Mouse (Mus musculus) embryo, embryonic 11.5 days (tissue): ENCODE data around the gene Cep164.
"Not testable (repeated sequence)": the region's sequence is repeated elsewhere in the genome, so short reads cannot be mapped to it uniquely, and the experiment has no call there.

Experiments
- DNase-seq: peaks from one replicate; pipeline ENCODE4 v3.0.0-alpha.2; 2012; ENCODE audit warnings: low read depth, low spot score

Cep164 gene

DNA sequence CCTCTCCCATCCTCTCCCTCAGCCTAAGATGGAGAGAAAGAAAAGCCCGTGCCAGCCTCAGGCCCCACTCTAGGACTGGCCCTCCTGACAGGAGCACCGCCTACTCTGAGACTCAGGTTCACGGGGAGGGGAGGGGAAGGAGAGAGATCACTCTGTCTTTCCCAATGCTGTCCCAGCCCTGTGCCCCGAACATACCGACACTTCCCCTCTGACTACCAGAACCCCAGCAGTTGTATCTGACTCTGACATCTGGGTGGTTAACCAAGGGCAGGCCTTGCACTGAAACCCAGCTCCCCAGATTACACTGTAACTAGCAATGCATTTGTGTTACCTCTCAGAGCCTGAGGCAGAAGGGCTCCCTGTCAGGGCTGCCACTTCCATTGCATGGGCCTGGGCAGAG is 40.1 kb downstream of the Cep164 start:
- DNase-seq: no peak

DNA sequence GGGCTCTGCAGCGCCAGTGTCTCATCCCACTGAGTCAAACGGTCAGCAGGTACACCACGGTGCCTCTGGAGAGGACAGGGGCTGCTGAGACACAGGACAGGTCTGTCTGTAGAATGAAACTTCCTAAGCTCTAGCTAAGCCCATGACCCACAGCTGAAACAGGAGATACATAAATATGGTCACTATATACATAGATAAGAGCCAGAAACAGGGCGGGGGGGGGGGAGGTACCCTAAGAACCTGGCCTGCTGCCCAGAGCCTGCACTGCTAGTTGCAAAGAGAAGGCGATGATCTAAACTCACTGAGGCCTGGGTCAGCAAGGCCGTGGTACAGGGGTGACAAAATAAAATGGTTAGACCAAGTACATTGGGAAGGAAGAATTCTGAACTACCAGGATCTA is 40.9 kb downstream of the Cep164 start:
- no peak for DNase-seq

DNA sequence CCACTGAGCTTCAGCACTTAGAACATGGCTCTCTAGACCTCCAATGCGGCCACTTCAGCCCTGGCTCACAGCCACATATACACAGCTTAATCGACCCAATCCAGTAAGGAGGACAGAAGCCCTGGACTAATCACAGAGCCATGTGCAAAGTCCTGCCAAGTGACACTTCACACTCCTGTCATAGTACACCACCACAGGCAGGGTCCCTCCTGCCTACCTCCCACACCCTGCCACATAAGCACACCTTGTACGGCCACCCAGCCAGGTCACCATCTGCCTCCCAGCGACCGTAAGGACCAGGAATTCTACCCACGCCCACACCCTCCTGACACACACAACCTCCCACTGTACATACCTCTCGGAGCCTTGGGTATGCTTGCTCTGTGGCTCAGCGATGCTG is 41.4 kb downstream of the Cep164 start:
- no peak for DNase-seq

DNA sequence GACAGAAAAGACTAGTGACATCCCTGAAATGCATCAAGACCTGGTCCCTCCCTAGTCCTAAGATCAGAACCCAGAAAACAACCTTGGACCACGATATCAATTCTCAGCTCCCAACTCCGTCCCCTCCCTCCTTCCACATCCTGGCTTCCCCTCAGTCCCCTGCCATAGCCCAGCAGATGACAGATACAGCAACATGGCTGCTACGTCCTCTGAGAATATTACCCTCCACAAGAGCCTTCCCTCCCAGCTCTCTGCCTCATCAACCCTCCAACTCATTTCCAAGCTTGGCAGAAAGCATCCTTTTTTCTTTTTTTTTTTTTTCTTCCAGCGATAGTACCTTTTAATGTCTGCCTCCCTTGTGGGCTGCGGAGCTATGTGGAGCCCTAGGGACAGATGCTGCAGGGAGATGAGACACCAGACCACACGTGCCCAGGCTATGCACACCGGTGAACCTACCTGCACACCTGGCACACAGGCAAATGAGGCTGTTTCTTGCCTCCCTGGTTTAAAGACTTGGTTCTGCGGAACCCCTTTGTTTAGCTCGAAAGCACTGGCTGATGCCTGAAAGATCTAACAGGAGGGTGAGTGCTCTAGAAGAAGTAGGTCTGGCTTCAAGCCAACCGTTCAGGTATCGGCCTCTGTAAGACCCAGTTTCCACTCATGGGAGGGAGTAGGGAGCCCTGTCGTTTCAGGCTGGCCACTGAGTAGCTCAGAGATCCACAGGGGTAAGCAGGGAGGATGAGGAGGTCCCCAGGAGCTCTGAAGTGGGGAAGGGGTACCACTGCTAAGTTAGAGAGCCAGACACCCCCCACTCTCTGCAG is 45.0 kb downstream of the Cep164 start:
- no peak for DNase-seq

DNA sequence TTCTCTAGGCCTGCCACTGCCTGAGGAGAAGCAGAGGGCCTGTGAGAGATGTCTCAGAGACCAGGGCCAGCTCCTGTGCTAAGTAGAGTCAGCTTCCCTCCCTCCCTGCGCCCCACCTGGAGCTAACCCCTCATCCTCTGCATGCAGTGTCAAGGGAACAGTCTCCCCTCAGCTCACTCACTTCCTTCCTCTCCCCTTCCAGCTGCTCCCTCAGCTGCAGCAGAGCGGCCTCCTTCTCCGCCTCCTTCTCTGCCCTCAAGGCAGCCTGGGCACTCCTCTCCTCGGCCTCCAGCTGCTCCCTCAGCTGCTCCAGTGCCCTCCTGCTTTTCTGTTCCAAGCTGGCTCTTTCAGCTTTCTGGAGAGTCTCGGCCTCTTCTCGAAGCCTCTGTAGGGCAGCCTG is 49.3 kb downstream of the Cep164 start:
- no peak for DNase-seq

DNA sequence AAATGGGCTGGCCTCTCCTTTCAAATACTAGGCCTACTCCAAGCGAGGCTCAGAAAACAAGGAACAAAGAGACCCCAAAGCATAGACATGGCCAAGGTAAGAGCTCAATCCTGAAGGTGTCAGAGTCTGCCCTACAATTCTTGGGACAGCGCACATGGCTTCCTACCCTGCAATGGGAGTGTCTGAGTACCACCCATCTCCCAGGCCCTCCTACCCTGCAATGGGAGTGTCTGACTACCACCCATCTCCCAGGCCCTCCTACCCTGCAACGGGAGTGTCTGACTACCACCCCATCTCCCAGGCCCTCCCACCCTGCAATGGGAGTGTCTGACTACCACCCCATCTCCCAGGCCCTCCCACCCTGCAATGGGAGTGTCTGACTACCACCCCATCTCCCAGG is 52.3 kb downstream of the Cep164 start:
- not testable (repeated sequence) for DNase-seq

DNA sequence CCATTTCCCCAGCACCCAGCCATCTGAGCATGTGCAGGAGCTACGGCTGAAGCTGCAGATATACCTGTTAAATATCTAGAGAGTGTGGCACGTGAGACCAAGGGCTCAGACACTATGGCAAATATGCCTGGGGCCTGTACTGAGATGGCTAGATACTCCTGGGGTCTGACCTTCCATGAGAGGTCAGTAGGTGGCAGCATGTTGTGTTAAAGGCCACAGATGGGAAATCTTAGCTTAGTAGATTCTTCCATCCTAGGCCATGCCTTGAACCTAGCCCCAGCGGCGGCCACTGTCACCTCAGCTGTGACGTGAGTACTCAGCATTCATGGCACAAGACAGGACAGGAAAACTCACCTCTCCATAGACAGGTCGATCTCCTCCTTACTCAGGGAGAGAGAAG is 54.4 kb downstream of the Cep164 start:
- DNase-seq: no peak

DNA sequence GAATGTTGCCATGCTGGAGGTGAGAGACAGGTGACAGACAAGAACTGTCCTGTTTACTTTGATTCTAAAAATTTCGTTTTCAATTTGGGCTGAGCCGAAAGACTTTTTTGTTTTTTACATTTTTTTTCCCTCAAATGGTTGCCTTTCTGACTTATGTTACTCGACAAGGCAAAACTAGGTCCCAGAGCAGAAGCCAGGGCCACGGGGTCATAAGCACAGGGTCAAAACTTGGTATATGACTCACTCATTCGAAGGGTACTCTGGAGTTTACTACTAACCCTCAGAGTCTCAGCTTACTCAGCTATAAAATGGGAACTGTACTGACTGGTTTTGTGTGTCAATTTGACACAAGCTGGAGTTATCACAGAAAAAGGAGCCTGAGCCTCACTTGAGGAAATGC is 58.9 kb downstream of the Cep164 start:
- DNase-seq: no peak

DNA sequence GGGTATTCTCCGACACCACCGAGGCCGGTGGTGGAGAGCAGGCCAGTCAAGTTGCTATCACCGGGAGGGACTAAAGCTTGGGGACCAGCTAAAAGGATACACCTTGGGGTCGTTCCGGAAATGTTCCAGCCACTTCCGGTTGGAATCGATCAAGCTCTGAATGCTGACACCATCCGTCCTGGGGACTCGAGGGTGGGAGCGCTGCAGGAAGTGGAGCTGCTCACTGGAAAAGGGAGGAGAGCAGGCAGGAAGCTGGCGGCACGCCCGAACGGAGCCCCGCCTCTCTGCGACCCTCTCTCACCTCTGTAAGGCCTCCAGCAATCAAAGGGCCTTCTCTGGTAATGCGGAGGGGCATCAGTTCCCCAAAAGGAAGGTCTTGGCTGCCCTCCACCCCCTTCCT is 60.1 kb downstream of the Cep164 start:
- no peak for DNase-seq

DNA sequence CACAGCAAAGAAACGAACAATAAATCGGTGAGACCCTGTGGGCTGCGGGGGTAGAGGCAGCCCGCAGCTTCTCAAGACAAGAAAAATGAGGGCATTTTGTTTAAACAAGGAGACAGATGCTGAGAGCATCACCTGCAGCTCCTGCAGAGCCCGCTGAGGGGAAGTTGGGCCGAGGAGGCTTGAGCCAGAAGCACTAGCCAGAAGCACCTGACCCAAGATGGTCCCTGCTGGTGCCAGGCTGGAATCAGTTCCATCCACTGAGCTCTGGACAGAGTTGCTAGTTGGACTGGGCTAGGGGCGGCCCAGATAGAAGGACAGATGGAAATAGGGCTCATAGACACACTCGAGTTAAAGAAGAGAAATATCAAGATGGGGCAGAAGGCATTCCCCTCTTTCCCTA is 61.3 kb downstream of the Cep164 start:
- DNase-seq: no peak

DNA sequence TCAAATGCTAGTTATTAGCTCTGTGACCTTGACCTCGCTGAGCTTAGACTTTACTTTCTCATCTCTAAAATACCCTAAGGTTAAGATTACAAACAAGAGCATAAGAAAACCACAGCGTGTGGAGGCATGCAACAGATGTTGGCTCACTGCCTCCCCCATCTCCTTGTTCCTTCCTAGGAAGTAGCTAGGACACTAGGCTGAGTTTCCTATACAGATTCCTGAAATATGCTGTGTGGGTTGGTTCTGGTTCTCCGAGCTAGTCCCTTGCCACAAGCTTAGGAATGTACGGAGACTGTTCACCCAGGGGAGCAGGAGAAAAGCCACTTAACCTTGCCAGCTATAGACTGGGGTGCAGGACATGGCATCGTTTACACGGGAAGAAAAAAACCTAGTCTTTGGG is 62.3 kb downstream of the Cep164 start:
- DNase-seq: no peak

DNA sequence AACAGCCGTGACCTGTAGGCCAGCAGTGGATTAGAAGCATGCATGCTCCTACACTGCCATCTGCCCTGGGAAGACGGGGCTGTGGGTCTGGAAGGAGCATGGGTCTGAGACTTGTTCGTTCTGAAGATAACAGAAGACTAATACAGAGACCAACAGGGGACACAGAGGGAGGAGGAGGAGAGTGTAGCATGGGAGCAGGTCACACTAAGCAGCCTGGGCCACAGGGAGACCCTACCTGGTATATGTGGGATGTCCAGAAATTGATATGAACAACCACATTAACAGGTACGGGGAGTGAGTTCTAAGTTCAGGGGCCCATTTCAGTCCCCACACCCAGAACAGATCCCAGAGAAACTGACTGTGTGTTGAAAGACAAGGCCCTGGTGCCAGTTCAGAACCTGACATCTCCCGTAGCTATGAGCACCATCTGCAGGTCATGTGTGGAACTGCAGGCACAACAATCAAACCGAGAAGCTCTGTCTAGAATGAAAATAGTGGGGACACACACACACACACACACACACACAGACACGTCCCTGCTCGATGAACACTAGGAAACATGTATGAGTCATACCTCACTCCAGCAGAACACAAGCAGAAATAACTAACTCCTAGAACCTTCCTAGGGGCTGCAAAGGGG is 73.9 kb downstream of the Cep164 start:
- DNase-seq: peak; percentile 50

DNA sequence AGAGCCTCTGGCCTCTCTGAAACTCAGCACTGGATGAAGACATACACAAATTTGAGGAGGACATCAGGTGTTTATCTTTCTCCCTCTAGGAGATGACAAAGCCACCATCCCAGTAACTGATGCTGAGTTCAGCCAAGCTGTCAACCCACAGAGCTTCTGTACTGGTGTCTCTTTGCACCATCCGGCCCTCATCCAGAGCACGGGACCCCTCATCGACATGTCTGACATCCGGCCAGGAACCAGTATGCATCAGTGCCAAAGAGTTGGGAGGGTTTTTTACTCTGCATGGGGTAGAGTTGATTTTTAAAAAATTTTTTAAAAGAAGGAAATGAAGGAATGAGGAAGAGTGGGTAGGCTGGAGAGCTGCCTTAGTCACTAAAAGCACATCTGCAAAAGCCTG is 78.6 kb downstream of the Cep164 start:
- DNase-seq: no peak

DNA sequence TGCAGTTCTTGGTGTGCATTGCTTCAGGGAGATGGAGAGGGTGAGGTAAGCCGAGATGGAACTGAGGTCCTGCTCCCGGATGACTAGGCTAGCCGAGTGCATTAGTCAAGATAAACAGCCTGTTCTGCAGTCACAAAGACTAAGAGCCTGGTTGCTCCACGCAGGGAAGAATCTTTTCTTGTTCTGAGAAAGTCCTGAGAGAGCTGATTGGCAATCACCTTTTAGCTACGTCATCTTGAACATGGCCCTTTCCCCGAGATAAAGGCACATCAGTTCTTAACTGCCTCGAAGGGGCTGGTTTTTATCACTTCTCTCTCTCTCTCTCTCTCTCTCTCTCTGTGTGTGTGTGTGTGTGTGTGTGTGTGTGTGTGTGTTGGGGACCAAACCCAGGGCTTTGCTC is 83.0 kb downstream of the Cep164 start:
- no peak for DNase-seq

DNA sequence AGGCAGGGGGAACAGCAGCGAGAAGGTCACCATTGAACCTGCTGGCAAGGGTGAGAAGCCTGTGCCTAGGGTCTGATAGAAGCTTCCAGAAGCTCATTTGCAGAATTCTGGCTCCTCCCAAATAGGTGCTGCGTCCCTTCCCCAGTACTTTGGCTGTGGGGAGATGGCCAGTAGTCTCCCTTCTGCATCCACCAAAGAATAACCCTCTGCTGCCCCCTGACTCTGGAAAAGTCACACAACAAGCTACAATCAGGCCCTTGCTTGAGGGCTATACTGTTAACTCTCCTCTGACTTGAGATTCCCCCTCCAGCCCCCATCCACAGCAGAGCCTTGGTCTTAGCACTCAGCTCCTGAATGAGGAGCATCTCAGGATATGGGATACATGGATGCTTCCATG is 87.9 kb downstream of the Cep164 start:
- DNase-seq: peak; percentile 16

DNA sequence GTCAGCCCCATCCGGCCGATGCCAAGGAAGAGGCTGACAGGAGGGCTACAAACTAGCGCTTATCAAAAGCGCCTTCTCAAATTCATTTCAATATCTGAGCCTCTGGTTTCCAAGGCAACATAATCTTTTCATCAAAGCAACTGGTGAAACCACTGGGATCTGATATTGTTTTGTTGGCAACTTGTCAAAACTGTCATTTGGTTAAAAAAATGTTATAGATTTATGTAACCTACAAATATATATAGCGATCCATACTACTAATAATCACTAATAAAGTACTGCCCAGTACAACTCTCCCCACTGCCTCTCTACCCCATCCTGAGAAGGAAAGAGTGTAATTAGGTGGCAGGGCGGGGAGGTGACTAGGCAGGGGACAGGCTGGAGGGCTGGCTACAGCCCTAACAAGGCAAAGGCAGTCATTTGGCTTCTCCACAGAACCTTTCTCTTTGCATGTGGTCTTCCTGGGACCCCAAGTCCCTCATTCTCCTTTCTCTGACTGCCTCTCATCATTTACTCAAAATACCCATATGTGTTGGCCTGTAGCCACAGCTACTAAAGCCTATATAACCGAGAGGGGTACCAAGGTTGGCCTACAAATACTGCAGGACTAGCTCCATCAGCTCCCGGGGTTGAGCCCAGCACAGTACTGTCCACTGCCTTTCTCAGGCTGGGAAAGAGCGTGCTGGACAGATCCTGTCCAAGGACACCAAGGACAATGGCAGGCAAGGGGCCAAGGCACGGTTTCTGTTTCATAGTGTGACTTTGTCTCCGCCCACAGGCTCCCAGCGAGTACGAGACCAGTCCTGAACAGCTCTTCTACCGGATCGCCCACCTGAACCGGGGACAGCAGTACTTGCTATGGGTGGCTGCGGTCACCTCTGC is 88.5 kb downstream of the Cep164 start:
- no peak for DNase-seq

DNA sequence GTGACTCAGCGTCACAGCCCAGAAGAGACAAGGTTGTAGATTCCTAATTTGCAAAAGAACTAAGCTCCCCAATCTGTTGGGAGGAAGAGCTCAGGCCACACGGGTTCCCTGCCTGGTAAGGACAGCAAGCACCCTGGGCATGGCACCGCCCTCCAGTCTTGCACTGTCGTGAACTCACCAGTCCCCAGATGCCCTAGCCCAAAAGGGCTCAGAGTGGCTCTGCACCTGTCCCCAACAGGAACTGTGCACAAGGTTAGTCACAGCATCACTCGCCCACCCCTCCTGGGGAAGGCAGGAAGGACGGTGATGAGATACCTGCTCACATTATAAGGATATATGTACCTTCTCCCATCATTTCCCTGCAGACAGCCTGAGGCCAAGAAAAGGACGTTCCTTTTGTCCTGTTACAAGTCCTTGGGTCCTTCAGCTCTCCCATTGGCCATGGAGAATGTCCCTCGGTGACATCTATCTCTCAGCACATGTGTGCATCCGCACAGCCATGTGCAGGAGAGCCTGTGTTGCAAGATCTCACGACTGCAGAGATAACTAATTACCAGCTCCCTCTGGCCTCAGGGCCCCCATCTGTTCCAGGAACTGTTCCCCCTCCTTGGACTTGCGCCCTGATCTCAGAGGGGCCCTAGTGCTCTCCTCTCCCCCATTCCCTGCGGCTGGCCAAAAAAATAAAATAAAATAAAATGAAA is 89.3 kb downstream of the Cep164 start:
- DNase-seq: no peak

DNA sequence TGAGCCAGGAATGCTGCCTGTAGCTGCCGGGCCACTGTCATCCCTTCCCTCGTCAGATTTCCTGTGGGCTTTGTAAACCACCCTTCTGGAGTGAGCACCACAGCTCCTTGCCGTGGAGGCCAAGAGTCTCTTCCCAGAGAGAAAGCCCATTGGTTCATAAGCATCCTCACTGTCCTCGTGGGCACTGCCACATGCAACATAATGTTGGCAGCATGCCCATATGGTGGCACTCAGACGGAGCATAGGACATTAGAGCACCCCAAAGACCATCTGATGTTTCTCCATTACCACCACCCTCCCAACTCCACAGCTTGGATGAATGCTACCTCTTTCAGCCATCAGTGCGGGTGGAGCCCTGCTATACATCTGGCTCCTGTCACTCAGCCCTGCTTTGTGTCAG is 95.2 kb downstream of the Cep164 start:
- DNase-seq: no peak

DNA sequence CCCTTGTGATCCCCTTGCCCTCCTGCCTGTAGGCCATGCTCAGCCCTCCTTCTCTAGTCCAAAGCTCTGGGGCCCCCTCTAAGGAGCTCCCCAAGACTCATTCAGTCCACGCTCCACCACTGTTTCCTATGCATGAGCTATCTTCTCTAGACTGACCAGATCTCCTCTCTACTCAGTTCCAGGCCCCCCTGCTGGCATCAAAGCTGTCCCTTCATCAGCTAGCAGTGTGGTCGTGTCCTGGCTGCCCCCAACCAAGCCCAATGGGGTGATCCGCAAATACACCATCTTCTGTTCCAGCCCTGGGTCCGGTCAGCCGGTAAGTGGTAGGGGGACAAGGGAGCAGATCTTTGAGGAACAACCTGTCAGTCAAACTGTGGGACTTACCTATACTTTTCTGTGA is 96.6 kb downstream of the Cep164 start:
- no peak for DNase-seq

DNA sequence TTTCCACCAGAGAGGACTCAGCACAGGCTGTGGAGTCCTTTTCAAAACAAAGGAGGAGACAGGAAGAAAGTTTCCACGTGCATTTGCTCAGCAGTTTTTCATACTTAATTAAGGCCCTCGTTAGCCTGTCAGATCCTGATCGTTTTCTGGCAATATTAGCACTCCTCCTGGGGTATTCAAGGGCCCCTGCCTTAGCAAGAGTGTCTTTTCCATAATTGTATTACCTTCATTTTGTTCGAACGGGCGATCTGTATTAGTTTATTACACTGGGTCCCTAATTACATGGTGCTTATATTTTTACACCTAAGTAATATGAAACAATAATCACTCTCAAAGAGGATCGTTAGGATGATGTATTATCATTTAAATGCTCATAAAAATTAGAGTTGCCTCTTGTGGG is 108.5 kb downstream of the Cep164 start:
- DNase-seq: no peak
